Mouse (Mus musculus): ENCODE data around the gene Lhfp. TPM values are rescaled to one million over a fixed set of nuclear protein-coding genes. Genes with fewer than 3 reads are reported as not detected.

The Lhfp gene
- polyA plus RNA-seq, 1 experiment from 2014 or later, result 0.24 TPM

- WGBS (ENCODE audit: missing documents), result 86% methylated on average over 2 of the region's 2 CpGs
These were observed 104.2 kb downstream of the Lhfp start for GRCm38 (mm10) chr3:53145526-53145925.

GRCm38 (mm10) chr3:53145946-53146345, 104.6 kb downstream of the Lhfp start:
- Histone ChIP-seq H3K36me3 (ENCODE audit: inconsistent target) (no peaks in the 10 kb centered on the region), H3K27ac (no peak overlapping the region), H3K4me3 (ENCODE audit: inconsistent target) (no peak overlapping the region), H3K79me2 (ENCODE audit: inconsistent target) (no peaks in the 10 kb centered on the region)
- 85% methylated on average over 4 of the region's 5 CpGs for WGBS (ENCODE audit: missing documents)

More at GRCm38 (mm10) chr3:53145526-53145925, 104.2 kb downstream of the Lhfp start:
- no peak overlapping the region for H3K27ac ChIP-seq
- no peaks in the 10 kb centered on the region for H3K79me2 ChIP-seq (ENCODE audit: inconsistent target)
- H3K36me3 ChIP-seq (ENCODE audit: inconsistent target), result no peaks in the 10 kb centered on the region
- H3K4me3 ChIP-seq (ENCODE audit: inconsistent target), result no peak overlapping the region

- WGBS (ENCODE audit: missing documents), result 85% methylated on average over 5 of the region's 5 CpGs
- Histone ChIP-seq H3K27ac (no peak overlapping the region), H3K4me3 (ENCODE audit: inconsistent target) (no peak overlapping the region), H3K79me2 (ENCODE audit: inconsistent target) (no peaks in the 10 kb centered on the region), H3K36me3 (ENCODE audit: inconsistent target) (no peaks in the 10 kb centered on the region)
These were observed 105.7 kb downstream of the Lhfp start for GRCm38 (mm10) chr3:53147001-53147400.

GRCm38 (mm10) chr3:53148751-53149150, 107.4 kb downstream of the Lhfp start:
- Histone ChIP-seq H3K4me3 (ENCODE audit: inconsistent target) (no peak overlapping the region), H3K27ac (no peak overlapping the region), H3K36me3 (ENCODE audit: inconsistent target) (no peaks in the 10 kb centered on the region), H3K79me2 (ENCODE audit: inconsistent target) (no peaks in the 10 kb centered on the region)
- 87% methylated on average over 3 of the region's 3 CpGs for WGBS (ENCODE audit: missing documents)

- H3K27ac ChIP-seq, result no peak overlapping the region
- no peak overlapping the region for H3K4me3 ChIP-seq (ENCODE audit: inconsistent target)
- no peaks in the 10 kb centered on the region for H3K79me2 ChIP-seq (ENCODE audit: inconsistent target)
- no peaks in the 10 kb centered on the region for H3K36me3 ChIP-seq (ENCODE audit: inconsistent target)
- WGBS (ENCODE audit: missing documents), result 97% methylated on average over 7 of the region's 7 CpGs
These were observed 108.4 kb downstream of the Lhfp start for GRCm38 (mm10) chr3:53149625-53150320.

GRCm38 (mm10) chr3:53151081-53151480, 109.8 kb downstream of the Lhfp start:
- 38% methylated on average over 1 of the region's 1 CpGs for WGBS (ENCODE audit: missing documents)

GRCm38 (mm10) chr3:53151607-53152006, 110.3 kb downstream of the Lhfp start:
- Histone ChIP-seq H3K27ac (no peak overlapping the region), H3K36me3 (ENCODE audit: inconsistent target) (no peaks in the 10 kb centered on the region), H3K79me2 (ENCODE audit: inconsistent target) (no peaks in the 10 kb centered on the region), H3K4me3 (ENCODE audit: inconsistent target) (no peak overlapping the region)
- 80% methylated on average over 1 of the region's 1 CpGs for WGBS (ENCODE audit: missing documents)

More at GRCm38 (mm10) chr3:53151081-53151480, 109.8 kb downstream of the Lhfp start:
- Histone ChIP-seq H3K27ac (no peak overlapping the region), H3K79me2 (ENCODE audit: inconsistent target) (no peaks in the 10 kb centered on the region), H3K4me3 (ENCODE audit: inconsistent target) (no peak overlapping the region), H3K36me3 (ENCODE audit: inconsistent target) (no peaks in the 10 kb centered on the region)

- 83% methylated on average over 3 of the region's 3 CpGs for WGBS (ENCODE audit: missing documents)
- Histone ChIP-seq H3K27ac (no peak overlapping the region), H3K4me3 (ENCODE audit: inconsistent target) (no peak overlapping the region), H3K36me3 (ENCODE audit: inconsistent target) (no peaks in the 10 kb centered on the region), H3K79me2 (ENCODE audit: inconsistent target) (no peaks in the 10 kb centered on the region)
These were observed 120.6 kb downstream of the Lhfp start for GRCm38 (mm10) chr3:53161963-53162362.

- Histone ChIP-seq H3K4me3 (ENCODE audit: inconsistent target) (no peak overlapping the region), H3K27ac (no peak overlapping the region)
- WGBS (ENCODE audit: missing documents), result 92% methylated on average over 10 of the region's 10 CpGs
These were observed 124.0 kb downstream of the Lhfp start for GRCm38 (mm10) chr3:53165281-53165680.

GRCm38 (mm10) chr3:53166001-53166400, 124.7 kb downstream of the Lhfp start:
- H3K79me2 ChIP-seq (ENCODE audit: inconsistent target), result no peaks in the 10 kb centered on the region
- H3K4me3 ChIP-seq (ENCODE audit: inconsistent target), result no peak overlapping the region
- H3K36me3 ChIP-seq (ENCODE audit: inconsistent target), result no peaks in the 10 kb centered on the region
- 52% methylated on average over 8 of the region's 8 CpGs for WGBS (ENCODE audit: missing documents)
- no peak overlapping the region for H3K27ac ChIP-seq

More at GRCm38 (mm10) chr3:53165281-53165680, 124.0 kb downstream of the Lhfp start:
- Histone ChIP-seq H3K36me3 (ENCODE audit: inconsistent target) (no peaks in the 10 kb centered on the region), H3K79me2 (ENCODE audit: inconsistent target) (no peaks in the 10 kb centered on the region)

GRCm38 (mm10) chr3:53169486-53169885, 128.2 kb downstream of the Lhfp start:
- no peak overlapping the region for H3K27ac ChIP-seq
- H3K79me2 ChIP-seq (ENCODE audit: inconsistent target), result no peaks in the 10 kb centered on the region
- H3K4me3 ChIP-seq (ENCODE audit: inconsistent target), result no peak overlapping the region
- no peaks in the 10 kb centered on the region for H3K36me3 ChIP-seq (ENCODE audit: inconsistent target)
- WGBS (ENCODE audit: missing documents), result 91% methylated on average over 3 of the region's 3 CpGs

- H3K27ac ChIP-seq, result no peak overlapping the region
- H3K4me3 ChIP-seq (ENCODE audit: inconsistent target), result no peak overlapping the region
- H3K36me3 ChIP-seq (ENCODE audit: inconsistent target), result no peaks in the 10 kb centered on the region
- WGBS (ENCODE audit: missing documents), result 95% methylated on average over 10 of the region's 10 CpGs
- no peaks in the 10 kb centered on the region for H3K79me2 ChIP-seq (ENCODE audit: inconsistent target)
These were observed 132.2 kb downstream of the Lhfp start for GRCm38 (mm10) chr3:53173310-53174063.

GRCm38 (mm10) chr3:53179936-53180335, 138.6 kb downstream of the Lhfp start:
- Histone ChIP-seq H3K79me2 (ENCODE audit: inconsistent target) (no peaks in the 10 kb centered on the region), H3K4me3 (ENCODE audit: inconsistent target) (no peak overlapping the region), H3K27ac (no peak overlapping the region), H3K36me3 (ENCODE audit: inconsistent target) (no peaks in the 10 kb centered on the region)
- 86% methylated on average over 6 of the region's 6 CpGs for WGBS (ENCODE audit: missing documents)

- no peaks in the 10 kb centered on the region for H3K36me3 ChIP-seq (ENCODE audit: inconsistent target)
- H3K27ac ChIP-seq, result no peak overlapping the region
- no peak overlapping the region for H3K4me3 ChIP-seq (ENCODE audit: inconsistent target)
- no peaks in the 10 kb centered on the region for H3K79me2 ChIP-seq (ENCODE audit: inconsistent target)
- WGBS (ENCODE audit: missing documents), result 86% methylated on average over 2 of the region's 2 CpGs
These were observed 144.1 kb downstream of the Lhfp start for GRCm38 (mm10) chr3:53185439-53185838.

- no peaks in the 10 kb centered on the region for H3K79me2 ChIP-seq (ENCODE audit: inconsistent target)
- H3K27ac ChIP-seq, result no peak overlapping the region
- WGBS (ENCODE audit: missing documents), result 78% methylated on average over 4 of the region's 4 CpGs
These were observed 152.1 kb downstream of the Lhfp start for GRCm38 (mm10) chr3:53193441-53193840.

More at GRCm38 (mm10) chr3:53193441-53193840, 152.1 kb downstream of the Lhfp start:
- H3K36me3 ChIP-seq (ENCODE audit: inconsistent target), result no peaks in the 10 kb centered on the region
- no peak overlapping the region for H3K4me3 ChIP-seq (ENCODE audit: inconsistent target)
